28 mouse cellular contexts compared by ENCODE assay signal in the genomic region with DNA sequence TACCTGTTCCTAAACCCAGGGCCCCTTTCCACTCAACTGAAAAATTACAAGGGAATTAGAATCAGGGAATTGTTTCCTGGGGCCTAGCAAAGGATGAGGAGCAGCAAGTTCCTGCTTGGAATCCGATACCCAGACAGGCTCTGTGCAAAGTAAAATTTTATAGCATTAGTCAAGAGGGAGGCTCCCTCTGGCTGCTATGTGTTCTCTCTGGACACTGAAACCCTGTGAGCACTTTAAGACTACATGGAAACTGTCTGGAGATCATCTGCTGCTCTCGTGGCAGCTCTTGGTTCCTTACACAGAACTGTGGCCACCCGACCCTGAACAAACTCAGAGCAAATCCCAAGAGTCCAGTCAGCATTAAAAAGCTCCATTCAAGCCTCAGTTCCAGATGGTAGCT. TPM values are rescaled to one million over a fixed set of nuclear protein-coding genes. Genes with fewer than 3 reads are reported as not detected.
"Had no signal": no experiment of that assay in that cellular context is flagged by ENCODE, and none has a peak within 500 bp of the region (broad histone marks: within the 10 kb centered on the region; RNA-seq: fewer than 3 reads in every experiment).

No protein-coding gene starts in this region.

- H3K9ac ChIP-seq: heart, embryonic 12.5 days; hindbrain, embryonic 12.5 days; hindbrain, embryonic 14.5 days; intestine, embryonic 15.5 days; limb, embryonic 12.5 days; liver, embryonic 13.5 days; liver, embryonic 15.5 days; liver, postnatal 0 days had no signal

- H3K9me3 ChIP-seq: heart, embryonic 10.5 days; heart, embryonic 12.5 days; hindbrain, embryonic 10.5 days; hindbrain, embryonic 12.5 days; intestine, embryonic 15.5 days; limb, embryonic 10.5 days; limb, embryonic 12.5 days; liver, embryonic 13.5 days; liver, embryonic 15.5 days had no signal

- ATAC-seq: hindbrain, embryonic 16.5 days; inflammation-experienced regulatory T-cells, adult 6 months; intestine, embryonic 15.5 days; intestine, postnatal 0 days; liver, postnatal 0 days had no signal

- H3K4me1 ChIP-seq: heart, embryonic 10.5 days; heart, embryonic 12.5 days; hindbrain, embryonic 10.5 days; intestine, embryonic 15.5 days; liver, embryonic 13.5 days; liver, embryonic 15.5 days had no signal

- DNase-seq: gastrocnemius, adult 2 months; gastrocnemius, postnatal 10 days; gastrocnemius, postnatal 25 days; heart, adult 18-20 months; heart, postnatal 10 days; heart, postnatal 4 days; kidney, adult 8-10 months; kidney, postnatal 14 days; kidney, postnatal 36 days; liver; liver, embryonic 13.5 days; liver, postnatal 0 days had no signal

- H3K27me3 ChIP-seq: heart, embryonic 12.5 days; hindbrain, embryonic 12.5 days; intestine, embryonic 15.5 days; limb, embryonic 12.5 days; liver, embryonic 13.5 days; liver, embryonic 15.5 days had no signal

- H3K36me3 ChIP-seq: heart, embryonic 10.5 days; heart, embryonic 12.5 days; hindbrain, embryonic 10.5 days; hindbrain, embryonic 12.5 days; intestine, embryonic 15.5 days; limb, embryonic 10.5 days; limb, embryonic 12.5 days; liver, embryonic 13.5 days; liver, embryonic 15.5 days had no signal

- H3K4me2 ChIP-seq: heart, embryonic 12.5 days; hindbrain, embryonic 12.5 days; hindbrain, embryonic 14.5 days; intestine, embryonic 15.5 days; limb, embryonic 12.5 days; liver, embryonic 11.5 days; liver, embryonic 13.5 days; liver, embryonic 15.5 days had no signal

- H3K4me3 ChIP-seq: gastrocnemius, adult 2 months; heart, embryonic 10.5 days; heart, embryonic 12.5 days; hindbrain, embryonic 10.5 days; hindbrain, embryonic 12.5 days; intestine, embryonic 15.5 days; layer of hippocampus, adult 2 months; left cerebral cortex, adult 2 months; limb, embryonic 10.5 days; limb, embryonic 12.5 days; liver, embryonic 13.5 days; liver, embryonic 15.5 days had no signal

- H3K27ac ChIP-seq: gastrocnemius, adult 2 months; heart, embryonic 10.5 days; hindbrain, embryonic 10.5 days; hindbrain, embryonic 12.5 days; hindbrain, embryonic 14.5 days; intestine, embryonic 15.5 days; layer of hippocampus, adult 2 months; left cerebral cortex, adult 2 months; limb, embryonic 10.5 days; limb, embryonic 12.5 days; liver, embryonic 13.5 days; liver, embryonic 15.5 days had no signal

RNA-seq across cellular contexts. Expression of a gene that starts 50.6 kb away (rescaled TPM):
- polyA plus RNA-seq: heart, embryonic 10.5 days; heart, embryonic 14.5 days; hindbrain, embryonic 10.5 days; intestine, embryonic 15.5 days; intestine, postnatal 0 days; limb, embryonic 12.5 days; liver, embryonic 11.5 days; liver, embryonic 13.5 days had no signal
